Mouse (Mus musculus) neural tube, embryonic 14.5 days (tissue): Measurements from ENCODE around the gene Tepsin. TPM values are rescaled to one million over a fixed set of nuclear protein-coding genes. Genes with fewer than 3 reads are reported as not detected.

Experiments
- ATAC-seq: fragments of 200-750 bp; cut with Nextera tagmentation; 2 replicates; pipeline ENCODE4 v1.8.0; 2017; ENCODE audit warnings: low read depth, mild to moderate bottlenecking, moderate TSS enrichment, moderate library complexity
- H3K27ac ChIP-seq: fragments of 300-500 bp; sonication (generic); 2 replicates; pipeline ENCODE4 v1.5.1; 2014; ENCODE audit warnings: low read depth, mild to moderate bottlenecking, control low read depth, low read length, moderate library complexity, mixed read lengths
- H3K27me3 ChIP-seq: fragments of 300-500 bp; sonication (generic); 2 replicates; pipeline ENCODE4 v1.6.1; 2014; ENCODE audit warnings: low read length; ENCODE audit not compliant: control insufficient read depth, insufficient read depth
- H3K36me3 ChIP-seq: fragments of 300-500 bp; sonication (generic); 2 replicates; pipeline ENCODE4 v1.6.1; 2014; ENCODE audit warnings: low read length, mixed read lengths; ENCODE audit not compliant: control insufficient read depth, insufficient read depth
- H3K4me1 ChIP-seq: fragments of 300-500 bp; sonication (generic); 2 replicates; pipeline ENCODE4 v1.6.1; 2014; ENCODE audit warnings: low read length; ENCODE audit not compliant: control insufficient read depth, insufficient read depth
- H3K4me2 ChIP-seq: fragments of 300-500 bp; sonication (generic); 2 replicates; pipeline ENCODE4 v1.6.1; 2014; ENCODE audit warnings: mild to moderate bottlenecking, low read depth, low read length, control low read depth
- H3K4me3 ChIP-seq: fragments of 300-500 bp; sonication (generic); 2 replicates; pipeline ENCODE4 v1.5.1; 2014; ENCODE audit warnings: low read depth, low read length, control low read depth, mixed read lengths
- H3K9ac ChIP-seq: fragments of 300-500 bp; sonication (generic); replicated peaks from 2 replicates; pipeline ENCODE4 v1.6.1; 2014; ENCODE audit warnings: low read depth, mild to moderate bottlenecking, control low read depth, low read length, mixed read lengths
- H3K9me3 ChIP-seq: fragments of 300-500 bp; sonication (generic); 2 replicates; pipeline ENCODE4 v1.6.1; 2016; ENCODE audit warnings: low read length; ENCODE audit not compliant: control insufficient read depth
- WGBS: fragments of 180-500 bp; shearing (Covaris S2); extraction: QIAGEN DNeasy Blood & Tissue Kit; methylation state at CpG from one replicate; pipeline ENCODE4 v1.1.7; 2014; 5-methylcytosine and 5-hydroxymethylcytosine counted together
- microRNA-seq: library from miRNA; unstranded; fragments of <30 nt; microRNA quantifications from one replicate; pipeline ENCODE4, GENCODE M21; 2016
- polyA plus RNA-seq: library from polyadenylated mRNA; unstranded; fragments of >200 nt; fragmentation: Nextera tagmentation; extraction: Ambion mirVana; gene quantifications from 2 replicates; pipeline ENCODE4 v1.2.1, GENCODE M21; 2014

The Tepsin gene
- polyA plus RNA-seq, 1 experiment from 2014 or later: 21.1 TPM

DNA sequence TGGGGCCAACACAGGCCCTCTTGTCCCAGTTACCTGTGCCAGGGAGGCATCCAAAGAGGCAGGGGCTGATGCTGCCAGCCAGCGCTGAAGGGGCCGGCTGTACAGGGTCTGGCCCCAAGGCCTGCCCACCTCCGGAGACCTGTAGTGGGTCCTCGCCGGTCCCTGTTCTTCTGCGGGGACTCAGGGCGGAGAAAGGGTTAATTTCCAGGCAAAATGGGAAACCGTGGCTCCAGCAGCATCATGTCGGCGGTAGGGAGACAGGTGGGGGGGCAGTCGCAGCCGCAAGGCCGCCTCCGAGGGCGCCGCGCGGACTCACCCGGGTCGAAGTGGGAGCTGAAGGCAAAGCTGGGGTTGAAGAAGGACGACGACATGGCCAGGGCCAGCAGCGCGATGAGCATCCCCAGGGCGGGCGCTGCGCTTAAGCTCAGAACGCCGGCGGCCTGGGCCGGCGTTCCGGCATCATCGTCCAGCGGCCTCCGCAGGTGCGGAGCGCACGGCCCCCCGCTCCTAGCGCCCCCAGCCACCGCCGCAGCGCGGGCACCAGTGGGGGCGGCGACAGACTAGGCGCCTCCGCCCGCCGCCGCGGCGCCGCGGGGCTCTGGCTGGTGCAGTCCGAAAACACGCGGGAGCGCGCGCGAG, 51.9 kb downstream of the Tepsin start, which contains the start of gene Aatk:
TSS of gene Aatk (minus strand) at position 615 of the 639 bp plus-strand sequence.
- ATAC-seq: peak; percentile 39; the same call in 1 of the 2 replicates
- Histone ChIP-seq H3K27ac (peak within 1 kb of the TSS; percentile 80), H3K9me3 (no peaks in the 10 kb centered on the region), H3K4me1 (peaks cover 46% of the 10 kb centered on the region), H3K36me3 (no peaks in the 10 kb centered on the region), H3K27me3 (no peaks in the 10 kb centered on the region), H3K9ac (peak within 1 kb of the TSS; percentile 78), H3K4me2 (peak within 1 kb of the TSS; percentile 85), H3K4me3 (peak within 1 kb of the TSS; percentile 52)
- WGBS: 2% methylated on average over 42 of the region's 63 CpGs

DNA sequence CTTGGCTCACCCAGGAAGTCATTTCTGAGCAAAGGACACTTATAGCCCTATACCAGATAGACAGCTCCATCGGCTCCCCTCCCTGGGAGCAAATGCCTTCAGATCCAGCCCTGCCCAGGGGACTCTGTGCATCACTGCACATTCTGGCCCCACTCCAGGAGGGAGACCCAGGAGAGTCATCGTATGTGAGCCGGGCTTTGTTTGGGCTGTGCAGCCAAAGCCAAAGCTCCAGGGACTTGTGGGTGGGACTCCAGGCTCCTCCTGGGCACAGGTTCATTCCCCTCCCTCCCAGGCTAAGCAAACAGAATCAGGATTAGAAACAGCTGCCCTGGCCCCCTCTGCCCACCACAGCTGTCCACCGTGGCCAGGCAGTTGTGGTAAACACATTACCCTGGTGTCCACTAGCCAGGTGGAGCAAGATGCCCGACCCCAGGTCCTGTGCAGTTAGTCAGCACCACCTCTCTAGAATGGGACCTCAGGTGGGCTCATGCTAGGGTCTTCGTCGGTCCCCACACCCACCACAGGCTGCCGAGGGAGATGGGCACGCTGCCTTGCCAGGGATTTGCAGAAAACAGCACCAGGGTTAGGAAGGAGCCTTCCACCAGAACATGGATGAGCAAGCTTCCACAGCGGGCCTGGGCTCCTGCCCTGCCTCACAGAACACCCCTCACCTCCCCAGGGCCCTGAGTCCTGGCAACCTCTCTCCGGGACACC, 52.5 kb downstream of the Tepsin start:
- no peaks in the 10 kb centered on the region for H3K27me3 ChIP-seq
- peak overlapping the region; percentile 52 for H3K4me3 ChIP-seq
- H3K27ac ChIP-seq: peak overlapping the region; percentile 80
- no peaks in the 10 kb centered on the region for H3K36me3 ChIP-seq
- H3K4me2 ChIP-seq: peak overlapping the region; percentile 85
- no peaks in the 10 kb centered on the region for H3K9me3 ChIP-seq
- peak; percentile 13; the same call in 1 of the 2 replicates for ATAC-seq
- H3K9ac ChIP-seq: peak overlapping the region; percentile 78
- WGBS: 38% methylated on average over 11 of the region's 11 CpGs
- H3K4me1 ChIP-seq: peaks cover 43% of the 10 kb centered on the region

DNA sequence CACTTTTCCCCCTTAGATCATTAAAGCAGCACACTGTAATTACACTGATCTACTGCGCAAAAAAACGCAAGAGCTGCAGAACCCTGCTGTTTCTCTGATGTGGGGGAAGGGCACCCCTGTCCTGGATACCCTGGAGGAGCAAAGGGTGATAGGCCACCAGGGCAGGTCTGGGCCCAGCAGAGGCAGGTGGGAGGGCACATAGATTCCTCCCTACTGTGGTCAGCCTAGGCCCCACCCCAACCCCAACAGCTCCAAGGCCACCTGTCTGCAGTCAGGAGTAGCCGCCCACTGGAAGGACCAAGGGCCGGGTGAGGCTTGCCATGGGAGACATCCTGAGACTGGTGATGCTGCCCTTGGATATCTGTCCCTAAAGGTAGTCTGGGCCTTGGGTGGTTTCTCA, 53.2 kb downstream of the Tepsin start:
- Histone ChIP-seq H3K4me1 (peaks cover 45% of the 10 kb centered on the region), H3K27ac (peak overlapping the region; percentile 80), H3K4me3 (peak overlapping the region; percentile 52), H3K4me2 (peak overlapping the region; percentile 85), H3K27me3 (no peaks in the 10 kb centered on the region), H3K9me3 (no peaks in the 10 kb centered on the region), H3K9ac (peak overlapping the region; percentile 78), H3K36me3 (no peaks in the 10 kb centered on the region)
- no peak for ATAC-seq
- WGBS: 50% methylated on average over 4 of the region's 4 CpGs

DNA sequence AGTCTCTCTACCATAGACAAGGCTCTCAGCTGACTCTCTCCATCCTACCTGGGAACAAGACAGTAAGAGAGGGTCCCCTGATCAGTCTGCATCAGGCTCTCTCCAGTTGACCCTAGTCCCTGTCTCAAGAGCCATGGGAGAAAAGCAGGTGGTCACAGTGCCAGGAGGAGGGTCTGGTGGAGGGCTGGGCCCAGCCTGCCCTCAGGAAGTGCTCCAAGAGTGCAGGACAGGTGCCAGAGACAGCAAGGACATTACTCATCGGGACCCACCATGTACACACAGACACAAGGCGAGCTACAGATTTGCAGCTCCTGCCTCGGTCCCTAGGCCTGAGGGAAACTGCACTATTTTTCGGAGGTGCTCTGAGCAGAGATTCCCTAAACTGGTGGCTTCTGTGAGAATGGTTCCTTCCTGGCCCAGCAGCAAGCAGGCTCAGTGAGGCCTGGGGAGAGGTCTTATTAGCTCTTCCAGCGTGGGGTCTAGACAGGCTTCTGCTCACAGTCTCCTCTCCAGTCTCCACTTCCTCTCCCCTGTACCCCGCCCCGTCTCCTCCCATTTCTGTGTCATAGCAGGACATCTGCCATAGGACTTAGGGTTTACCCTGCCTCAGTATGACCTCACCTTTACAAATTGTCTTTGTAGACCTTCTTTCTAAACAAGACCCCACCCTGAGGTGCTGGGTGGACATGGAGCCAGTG, 56.2 kb downstream of the Tepsin start:
- H3K27ac ChIP-seq: peak overlapping the region; percentile 16; the same call in 1 of the 2 replicates
- no peak overlapping the region for H3K4me2 ChIP-seq
- H3K27me3 ChIP-seq: no peaks in the 10 kb centered on the region
- peaks cover 34% of the 10 kb centered on the region for H3K4me1 ChIP-seq
- 76% methylated on average over 7 of the region's 7 CpGs for WGBS
- no peak for ATAC-seq
- no peaks in the 10 kb centered on the region for H3K36me3 ChIP-seq
- no peak overlapping the region for H3K9ac ChIP-seq
- no peaks in the 10 kb centered on the region for H3K9me3 ChIP-seq
- no peak overlapping the region for H3K4me3 ChIP-seq

DNA sequence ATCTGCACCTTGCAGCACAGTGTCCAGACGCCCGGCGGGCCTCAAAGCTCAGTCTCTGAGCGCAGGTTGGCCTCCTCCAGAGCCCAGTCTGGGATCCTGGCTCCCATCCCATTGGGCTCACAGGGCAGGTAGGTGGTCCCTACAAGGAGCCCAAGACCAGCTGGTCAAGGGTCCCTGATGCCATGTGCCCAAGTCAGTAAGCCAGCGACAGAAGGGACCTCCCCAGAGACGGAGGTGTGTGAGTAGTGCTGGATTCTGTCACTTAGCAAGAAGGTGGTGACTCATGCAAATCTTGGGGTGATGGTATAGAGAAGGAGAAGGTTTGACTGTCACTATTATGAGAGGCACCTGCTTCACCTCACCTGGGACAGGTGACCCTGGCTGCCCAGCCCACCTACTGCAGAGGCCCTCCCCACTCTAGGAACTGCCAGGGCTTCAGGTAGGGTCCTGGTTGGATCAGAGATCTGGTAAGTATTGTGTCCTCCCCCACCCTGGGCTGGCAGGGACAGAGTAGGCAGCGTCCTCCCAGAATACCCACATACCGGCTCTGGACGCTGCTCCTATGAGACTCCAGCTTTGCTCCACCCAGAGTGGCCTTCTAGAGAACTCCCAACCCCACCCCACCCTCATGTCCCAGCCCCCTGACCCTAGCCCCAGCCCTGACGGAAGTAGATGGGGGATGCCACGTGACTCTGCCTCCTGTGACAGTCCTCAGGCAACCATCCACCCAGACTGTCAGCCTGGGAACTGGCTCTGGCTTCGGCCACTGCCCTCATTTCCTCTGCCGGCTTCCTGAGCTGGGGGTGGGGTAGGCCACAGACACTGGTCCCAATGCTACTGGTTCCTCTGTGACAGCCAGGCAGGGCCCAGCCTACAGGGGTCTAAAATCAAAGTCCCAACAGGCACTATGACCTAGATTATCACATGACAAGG, 57.1 kb downstream of the Tepsin start:
- peaks cover 32% of the 10 kb centered on the region for H3K4me1 ChIP-seq
- H3K36me3 ChIP-seq: no peaks in the 10 kb centered on the region
- ATAC-seq: no peak
- H3K27me3 ChIP-seq: no peaks in the 10 kb centered on the region
- H3K27ac ChIP-seq: peak overlapping the region; percentile 16; the same call in 1 of the 2 replicates
- no peaks in the 10 kb centered on the region for H3K9me3 ChIP-seq
- WGBS: 76% methylated on average over 13 of the region's 13 CpGs
- H3K4me2 ChIP-seq: no peak overlapping the region
- H3K4me3 ChIP-seq: no peak overlapping the region
- no peak overlapping the region for H3K9ac ChIP-seq

Small RNAs within 50 kb of the gene (microRNA-seq; reads per million reads assigned to microRNA genes)
- not detected for gene Gm25948

Other genes with a start within 250 kb of the Tepsin start
- 92.9 and 101 TPM in 2 replicates for gene Chmp6, start 185.3 kb downstream of the Tepsin start, polyA plus RNA-seq
- gene Baiap2, start 156.0 kb downstream of the Tepsin start, polyA plus RNA-seq: 12.6 and 13.7 TPM in 2 replicates
- 32.2 and 37.7 TPM in 2 replicates for gene Aatk, start 51.6 kb downstream of the Tepsin start, polyA plus RNA-seq
- 20.4 and 23.6 TPM in 2 replicates for gene Cep131, start 11.9 kb downstream of the Tepsin start, polyA plus RNA-seq
- 49.1 and 61.5 TPM in 2 replicates for gene Ndufaf8, start 197 bp upstream of the Tepsin start, polyA plus RNA-seq
- 78.8 and 90.6 TPM in 2 replicates for gene Slc38a10, start 52.6 kb upstream of the Tepsin start, polyA plus RNA-seq
- 17.0 and 20.8 TPM in 2 replicates for gene Bahcc1, start 134.2 kb upstream of the Tepsin start, polyA plus RNA-seq
- 4,176 and 4,177 TPM in 2 replicates for gene Actg1, start 249.8 kb upstream of the Tepsin start, polyA plus RNA-seq